Mouse (Mus musculus) CD4-positive naive resting alpha-beta T cell, adult 76 days (primary cell): ENCODE results near the gene Ephb3. TPM values are rescaled to one million over a fixed set of nuclear protein-coding genes. Genes with fewer than 3 reads are reported as not detected.

ENCODE experiments used
- total RNA-seq: library from RNA; stranded (reverse); gene quantifications from one replicate; pipeline ENCODE4 v1.2.4, GENCODE M21; 2023

Gene Ephb3
- not detected for total RNA-seq

DNA sequence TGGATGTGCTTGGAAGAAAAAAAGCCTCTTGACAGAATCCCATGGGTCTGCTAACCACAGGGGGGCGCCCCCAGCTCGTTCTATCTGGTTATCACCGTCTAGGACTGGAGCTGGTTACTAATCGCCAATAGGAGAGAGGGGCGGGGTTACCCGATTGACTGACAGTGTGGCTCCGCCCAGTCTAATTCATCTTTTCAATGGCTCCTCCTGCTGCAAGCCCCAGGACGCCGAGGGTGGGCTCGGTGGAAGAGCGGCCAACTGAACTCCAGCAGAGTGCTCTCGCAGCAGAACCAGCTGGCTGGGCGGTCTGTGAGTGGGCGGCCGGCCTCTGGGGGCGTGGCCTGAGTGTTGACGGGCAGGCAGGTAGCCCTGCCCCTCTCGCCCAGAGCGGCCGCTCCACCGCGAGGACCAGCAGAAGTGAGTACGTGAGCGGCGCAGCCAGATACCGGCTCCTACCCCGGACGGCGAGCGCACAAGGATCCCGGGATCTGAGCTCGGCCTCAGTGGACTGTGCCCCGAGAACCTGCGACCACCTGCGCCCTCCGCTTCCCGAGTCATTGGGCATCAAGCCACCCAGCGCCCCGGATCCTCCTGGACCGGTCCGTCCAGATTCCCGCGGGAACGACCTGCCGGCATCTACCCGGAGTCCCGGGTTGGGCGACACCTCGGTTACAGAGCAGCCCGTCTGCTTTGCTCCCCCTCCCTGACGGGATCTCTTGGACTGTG lies at the start of gene Ephb3:
Gene Ephb3 (plus strand): TSS at position 389 of the 726 bp plus-strand sequence.

Other genes with a start within 250 kb of the Ephb3 start
- gene Teddm3, start 50.8 kb upstream of the Ephb3 start, total RNA-seq = 0.67 TPM
- 31.8 TPM for gene Vps8, start 218.4 kb downstream of the Ephb3 start, total RNA-seq